Mouse (Mus musculus): ENCODE measurements around the gene Vmn2r27.

Vmn2r27 gene

DNA sequence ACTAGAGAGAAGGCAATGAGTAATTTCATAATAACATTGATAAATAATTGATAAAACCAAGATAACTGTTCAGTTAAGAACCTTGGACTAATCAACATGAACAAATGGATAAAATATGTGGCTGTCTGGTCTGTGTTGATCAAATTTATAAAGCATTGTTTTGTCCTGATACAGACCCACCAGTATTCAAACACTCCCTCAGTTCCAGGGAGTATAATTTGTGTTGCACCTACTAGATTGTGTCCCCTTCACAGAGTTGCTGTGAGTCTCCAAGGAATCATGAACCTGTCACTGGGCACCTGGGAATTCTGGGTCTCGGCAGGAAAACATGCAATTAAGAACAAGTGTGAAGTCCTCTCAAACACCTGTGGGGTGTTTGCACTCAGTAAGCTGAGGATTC is at the start of gene Vmn2r27:
Vmn2r27 (minus strand) TSS at position 101 of the 400 bp plus-strand sequence.
- DNase-seq = no peak

DNA sequence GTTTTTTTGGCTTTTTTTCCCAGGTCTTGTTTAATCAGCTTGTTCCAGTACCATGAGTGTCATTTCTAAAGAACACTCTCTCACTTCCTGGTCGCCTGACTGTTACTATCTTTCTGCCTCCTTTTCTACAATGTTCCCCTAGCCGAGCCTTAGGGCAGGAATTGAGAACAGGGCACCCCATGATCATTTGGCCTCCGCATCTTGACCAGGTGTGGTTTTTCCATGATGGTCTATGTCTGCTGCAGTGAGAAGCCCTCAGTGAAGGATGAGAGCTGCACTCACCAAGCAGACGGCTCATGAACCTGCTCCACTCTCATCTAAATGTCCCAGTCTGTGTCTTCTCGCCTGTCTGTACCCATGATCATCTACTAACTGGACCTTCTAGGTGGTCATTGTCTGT is 46.6 kb upstream of the Vmn2r27 start:
- DNase-seq = no peak

DNA sequence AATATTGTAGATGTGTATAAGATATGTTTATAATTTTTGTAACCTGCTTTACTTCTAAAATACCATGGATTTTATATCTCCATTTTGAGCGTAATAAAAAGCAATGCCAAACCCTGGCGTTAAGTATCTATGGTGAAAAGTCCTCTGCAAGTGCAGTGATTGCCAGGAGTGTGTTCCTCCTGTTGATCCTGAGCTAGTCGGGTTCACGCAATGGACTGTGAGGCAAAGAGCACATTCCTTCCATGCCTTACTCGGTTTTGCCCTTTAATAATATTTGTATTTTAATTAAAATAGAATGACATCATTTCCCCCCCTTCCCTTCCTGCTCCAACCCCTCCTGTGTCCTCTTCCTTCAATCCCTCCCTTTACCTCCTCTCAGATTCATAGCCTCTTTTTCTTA is 46.0 kb upstream of the Vmn2r27 start:
- no peak for DNase-seq

DNA sequence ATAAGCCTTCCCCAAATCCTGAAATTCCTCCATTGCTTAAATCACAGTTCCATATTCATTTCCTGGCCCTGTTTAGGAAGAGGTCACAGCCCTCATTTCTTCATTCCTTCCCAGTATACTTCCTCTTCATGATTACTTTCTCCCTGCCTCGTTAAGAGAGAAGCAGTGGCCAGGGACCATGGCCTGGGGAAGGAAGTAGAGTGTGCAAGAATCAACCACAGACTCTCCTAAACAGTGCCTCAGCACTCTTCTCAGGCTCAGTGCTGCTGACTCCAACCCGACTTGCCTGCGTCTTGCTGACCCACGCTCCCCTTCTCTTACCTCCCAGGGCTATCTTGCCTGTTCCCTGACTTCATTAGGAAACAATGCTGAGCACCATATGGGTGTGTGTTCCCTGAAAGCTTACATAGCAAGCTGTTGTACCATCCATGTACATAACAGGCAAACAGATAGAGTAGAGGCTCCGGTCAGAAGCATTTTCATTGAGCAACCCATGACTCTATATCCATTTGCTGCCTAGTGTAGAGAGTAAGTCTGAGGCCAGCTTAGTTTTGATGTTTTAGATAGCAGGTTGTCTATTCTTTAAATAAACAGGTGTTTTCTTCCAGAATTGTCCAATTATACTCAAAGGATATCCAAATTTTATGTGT is 41.7 kb upstream of the Vmn2r27 start:
- no peak for DNase-seq

DNA sequence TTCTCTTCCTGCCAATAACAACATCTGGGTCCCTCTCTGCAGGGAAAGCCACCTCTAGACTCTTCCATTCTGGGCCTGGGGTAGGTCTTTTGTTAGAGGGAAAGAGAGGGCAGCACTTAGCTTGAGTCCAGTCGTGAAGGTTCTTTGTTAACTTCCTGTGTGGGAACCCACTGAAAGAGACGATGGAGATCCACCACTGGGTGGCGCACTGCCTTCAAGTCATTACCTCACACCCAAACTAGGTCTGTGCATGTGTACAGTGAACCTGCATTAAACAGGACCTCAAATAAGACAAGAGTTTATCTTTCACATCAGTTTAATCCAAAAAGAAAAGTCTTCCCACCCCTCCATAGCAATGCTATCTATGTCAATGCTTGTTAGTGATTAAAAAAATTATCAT is 31.0 kb upstream of the Vmn2r27 start:
- peak; percentile 69 for DNase-seq

DNA sequence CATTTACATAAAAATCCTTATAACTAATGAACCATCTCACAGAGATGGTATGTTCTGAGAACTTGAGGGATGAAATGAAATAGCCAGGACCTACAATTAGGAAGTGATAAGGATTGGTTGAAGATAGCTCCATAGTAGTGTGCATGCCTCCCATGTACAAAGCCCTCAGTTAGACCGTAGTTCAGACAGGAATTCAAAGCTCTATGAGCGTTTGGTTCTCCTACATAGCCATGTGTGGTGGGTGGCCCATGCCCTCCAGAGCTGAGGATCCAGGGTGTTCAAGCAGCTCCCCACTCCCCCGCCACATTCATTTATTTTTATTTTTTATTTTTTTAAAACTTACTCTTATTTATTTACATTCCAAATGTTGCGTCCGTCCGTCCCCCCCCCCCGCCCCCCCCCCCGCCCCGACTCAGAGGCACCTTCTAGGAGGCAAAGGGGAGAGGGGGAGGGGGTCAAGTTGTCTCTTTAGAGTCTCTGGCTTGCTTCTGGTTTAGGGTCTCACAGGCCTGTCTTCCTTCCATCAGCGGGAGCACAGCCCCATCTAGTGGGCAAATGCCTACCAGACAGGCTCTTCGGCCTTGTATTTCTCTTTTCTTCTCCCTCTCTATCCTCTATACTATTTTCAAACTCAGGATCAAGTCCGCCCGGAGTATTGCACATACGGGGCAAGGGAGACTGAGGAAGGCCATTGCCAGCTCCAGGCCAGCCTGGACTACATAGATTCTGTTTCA is 28.7 kb upstream of the Vmn2r27 start:
- peak; percentile 63 for DNase-seq

DNA sequence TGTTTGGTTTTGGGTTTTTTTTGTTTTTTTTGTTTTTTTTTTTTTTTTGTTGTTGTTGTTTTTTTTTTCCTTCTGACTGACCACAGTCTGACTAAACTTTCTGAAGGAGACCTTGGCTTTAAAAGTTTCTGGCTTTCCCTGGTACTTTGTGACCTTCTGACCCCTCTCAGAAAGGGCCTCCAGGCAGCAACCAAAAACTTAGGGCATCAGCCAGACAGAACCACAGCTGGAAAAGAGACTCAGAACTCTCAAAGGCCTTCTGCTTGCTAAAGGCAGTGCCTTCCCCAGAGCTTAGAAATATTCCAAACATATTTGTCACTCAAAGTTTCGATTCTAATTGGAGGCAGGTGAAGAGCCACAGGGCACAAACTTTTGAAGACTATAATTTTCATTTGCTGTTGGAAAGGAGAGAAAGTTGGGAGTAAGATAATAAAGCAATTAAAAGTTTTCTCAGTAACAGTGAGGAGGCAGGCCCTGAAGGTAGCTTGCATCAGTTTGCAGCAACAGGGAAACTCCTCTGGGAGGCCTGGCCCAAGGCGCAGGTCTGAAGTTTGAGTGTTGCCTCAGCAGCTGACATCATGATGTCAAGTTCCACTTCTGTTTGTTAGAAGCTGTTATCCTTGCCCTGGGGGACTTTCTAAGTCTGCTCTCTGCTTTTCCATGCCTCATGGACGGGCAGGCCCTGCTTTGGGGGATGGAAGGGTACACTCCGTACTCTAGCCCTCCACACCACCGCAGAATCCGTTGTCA is 24.2 kb upstream of the Vmn2r27 start:
- no peak for DNase-seq

DNA sequence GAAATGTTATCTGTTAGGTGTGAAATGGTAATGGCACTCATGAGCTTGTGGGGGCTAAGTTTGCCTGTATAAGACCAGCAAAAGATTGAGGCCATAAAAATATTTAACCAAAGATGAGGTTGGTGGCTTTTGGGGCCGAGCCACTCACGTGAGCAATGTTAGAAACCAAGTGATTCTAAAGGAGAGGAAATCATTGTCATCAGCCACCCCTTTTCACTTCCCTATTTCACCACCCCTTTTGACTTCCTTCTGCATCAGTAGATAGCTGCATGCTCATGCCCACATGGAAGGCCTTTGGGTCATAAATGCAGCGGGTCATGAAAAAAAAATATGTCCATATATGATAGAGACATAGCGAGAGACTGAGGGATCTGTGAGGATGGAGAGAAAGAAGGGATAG is 29.5 kb downstream of the Vmn2r27 start:
- no peak for DNase-seq

DNA sequence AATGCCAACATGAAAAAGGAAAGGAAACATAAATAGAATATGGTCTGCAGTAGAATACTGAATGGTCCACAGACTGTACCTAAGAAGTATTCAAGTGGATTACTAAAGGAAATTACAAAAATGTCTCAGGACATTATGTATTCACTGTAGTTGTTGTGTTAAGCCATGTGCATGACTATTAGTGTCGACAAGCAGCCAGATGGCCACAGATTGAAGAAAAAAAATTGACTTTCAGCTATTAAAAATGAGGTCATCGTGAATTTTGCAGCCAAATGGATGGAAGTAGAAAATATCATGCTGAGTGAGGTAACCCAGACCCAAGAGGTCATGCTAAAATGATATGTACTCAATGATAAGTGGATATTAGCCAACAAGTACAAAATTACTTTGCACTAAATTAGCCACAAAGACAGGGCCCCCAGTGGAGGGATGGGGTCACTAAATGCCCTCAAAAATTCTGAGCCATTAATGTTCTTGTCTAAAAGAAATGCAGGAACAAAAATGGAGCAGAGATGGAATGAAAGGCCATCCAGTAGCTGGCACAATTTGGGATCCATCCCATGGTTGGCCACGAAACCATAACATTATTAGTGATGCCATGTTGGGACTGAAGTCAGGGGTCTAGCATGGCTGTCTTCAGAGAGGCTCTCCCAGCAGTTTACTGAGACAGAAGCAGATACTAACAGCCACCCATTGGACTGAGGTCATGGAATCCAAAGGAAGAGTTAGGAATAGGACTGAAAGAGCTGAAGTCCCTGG is 63.0 kb downstream of the Vmn2r27 start:
- DNase-seq = no peak

DNA sequence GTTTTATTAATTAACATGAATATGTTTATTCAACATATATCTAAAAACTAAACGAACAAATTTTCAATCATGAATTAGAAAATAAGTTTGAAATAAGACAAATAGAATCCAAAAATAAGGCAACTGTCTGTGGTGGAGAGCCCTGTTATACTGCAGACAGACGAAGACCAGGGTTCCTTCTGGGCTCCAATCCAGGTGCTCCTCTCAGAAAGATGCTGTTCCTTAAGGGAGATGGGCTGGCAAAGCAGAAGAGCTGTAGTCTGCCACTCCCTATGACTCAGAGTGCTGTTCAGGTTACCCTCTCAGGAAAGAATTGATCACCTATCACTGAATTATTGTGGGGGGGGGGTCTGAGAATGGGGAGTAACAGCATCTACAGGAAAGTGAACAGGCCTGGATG is 65.1 kb downstream of the Vmn2r27 start:
- no peak for DNase-seq

DNA sequence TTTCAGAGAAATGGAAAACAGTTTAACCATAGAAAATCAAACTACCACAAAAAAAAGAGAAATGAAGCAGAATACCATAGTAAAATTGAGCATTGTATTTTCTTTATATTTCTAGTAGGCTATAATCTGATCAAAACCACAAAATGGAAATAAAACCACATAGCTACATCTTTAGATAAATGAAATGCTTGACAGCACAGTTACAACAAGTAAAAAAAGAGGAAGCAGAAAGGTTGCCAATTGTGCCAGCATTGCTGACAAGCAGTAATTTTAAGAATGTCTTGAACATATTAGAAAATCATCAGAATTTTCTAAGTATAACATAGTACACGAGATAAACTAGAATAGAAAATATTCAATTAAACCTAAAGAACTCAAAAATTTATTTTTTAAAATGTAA is 81.8 kb downstream of the Vmn2r27 start:
- DNase-seq = no peak

All from lung, postnatal 10 days (tissue).